Mouse (Mus musculus) C2C12 (cell line): Measurements from ENCODE around the gene Olfr1044.

Experiments
- MYOD1 ChIP-seq: IDR thresholded peaks from one replicate; pipeline ENCODE4 v1.6.1; 2011; ENCODE audit warnings: low read depth; ENCODE audit not compliant: control insufficient read depth, insufficient read length
- MYOG ChIP-seq: IDR thresholded peaks from one replicate; pipeline ENCODE4 v1.6.1; 2011; ENCODE audit not compliant: control insufficient read depth, insufficient read length; ENCODE audit errors: extremely low read depth
- USF1 ChIP-seq: IDR thresholded peaks from one replicate; pipeline ENCODE4 v1.6.1; 2011; ENCODE audit warnings: low read depth, mild to moderate bottlenecking, control low read depth, moderate library complexity

DNA sequence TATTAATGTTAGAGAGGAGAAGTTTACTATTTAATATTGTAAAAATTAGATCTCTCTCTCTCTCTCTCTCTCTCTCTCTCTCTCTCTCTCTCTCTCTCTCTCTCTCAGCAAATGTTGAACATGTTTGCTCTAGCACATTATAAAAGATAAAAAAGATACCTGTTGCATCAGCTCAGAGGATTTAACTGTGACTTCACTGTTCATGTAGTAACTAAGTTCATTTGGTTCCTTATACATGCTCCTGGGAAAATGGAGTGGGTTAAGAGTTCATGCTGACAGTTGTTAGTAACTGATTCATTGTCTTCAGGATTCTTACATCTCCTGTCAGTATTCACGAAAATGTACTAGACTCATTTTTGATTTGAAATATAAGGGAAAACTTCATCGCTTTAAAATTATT is 10.2 kb downstream of the Olfr1044 start, which contains the start of gene Olfr1043:
- TF ChIP-seq MYOD1, result no peak
- TF ChIP-seq USF1, result no peak
- no peak for TF ChIP-seq MYOG
